Mouse (Mus musculus): ENCODE measurements around the gene Myo6.
A peak's percentile ranks its signal among the peaks of the same experiment; 100 is the strongest.

Gene Myo6

GRCm38 (mm10) chr9:80181692-80182091 is 16.9 kb downstream of the Myo6 start:
- no peak for DNase-seq (ENCODE audit: low read depth, low spot score)

GRCm38 (mm10) chr9:80184138-80184537 is 19.3 kb downstream of the Myo6 start:
- no peak for DNase-seq (ENCODE audit: low read depth, low spot score)

GRCm38 (mm10) chr9:80185737-80186136 is 20.9 kb downstream of the Myo6 start:
- DNase-seq (ENCODE audit: low read depth, low spot score) = no peak

- DNase-seq (ENCODE audit: low read depth, low spot score) = no peak
Measured at GRCm38 (mm10) chr9:80186693-80187092, 21.9 kb downstream of the Myo6 start.

- DNase-seq (ENCODE audit: low read depth, low spot score) = no peak
Measured at GRCm38 (mm10) chr9:80188324-80188893, 23.6 kb downstream of the Myo6 start.

- no peak for DNase-seq (ENCODE audit: low read depth, low spot score)
Measured at GRCm38 (mm10) chr9:80191240-80191639, 26.4 kb downstream of the Myo6 start.

GRCm38 (mm10) chr9:80192324-80192723 is 27.5 kb downstream of the Myo6 start:
- DNase-seq (ENCODE audit: low read depth, low spot score) = no peak

GRCm38 (mm10) chr9:80194446-80194845 is 29.6 kb downstream of the Myo6 start:
- DNase-seq (ENCODE audit: low read depth, low spot score) = no peak

- DNase-seq (ENCODE audit: low read depth, low spot score) = no peak
Measured at GRCm38 (mm10) chr9:80196161-80196560, 31.3 kb downstream of the Myo6 start.

GRCm38 (mm10) chr9:80197233-80197632 is 32.4 kb downstream of the Myo6 start:
- no peak for DNase-seq (ENCODE audit: low read depth, low spot score)

- no peak for DNase-seq (ENCODE audit: low read depth, low spot score)
Measured at GRCm38 (mm10) chr9:80200855-80201254, 36.0 kb downstream of the Myo6 start.

GRCm38 (mm10) chr9:80202374-80203060 is 37.7 kb downstream of the Myo6 start:
- DNase-seq (ENCODE audit: low read depth, low spot score) = no peak

- no peak for DNase-seq (ENCODE audit: low read depth, low spot score)
Measured at GRCm38 (mm10) chr9:80208681-80209080, 43.9 kb downstream of the Myo6 start.

GRCm38 (mm10) chr9:80209459-80209858 is 44.6 kb downstream of the Myo6 start:
- peak; percentile 23 for DNase-seq (ENCODE audit: low read depth, low spot score)

GRCm38 (mm10) chr9:80210096-80210495 is 45.3 kb downstream of the Myo6 start:
- no peak for DNase-seq (ENCODE audit: low read depth, low spot score)

GRCm38 (mm10) chr9:80213428-80213827 is 48.6 kb downstream of the Myo6 start:
- DNase-seq (ENCODE audit: low read depth, low spot score) = no peak

GRCm38 (mm10) chr9:80215502-80215901 is 50.7 kb downstream of the Myo6 start:
- DNase-seq (ENCODE audit: low read depth, low spot score) = no peak

GRCm38 (mm10) chr9:80216786-80217501 is 52.1 kb downstream of the Myo6 start:
- DNase-seq (ENCODE audit: low read depth, low spot score) = no peak

- DNase-seq (ENCODE audit: low read depth, low spot score) = no peak
Measured at GRCm38 (mm10) chr9:80218718-80219117, 53.9 kb downstream of the Myo6 start.

GRCm38 (mm10) chr9:80223989-80224635 is 59.3 kb downstream of the Myo6 start:
- DNase-seq (ENCODE audit: low read depth, low spot score) = no peak

- no peak for DNase-seq (ENCODE audit: low read depth, low spot score)
Measured at GRCm38 (mm10) chr9:80226579-80227325, 61.9 kb downstream of the Myo6 start.
